Mouse (Mus musculus) CH12.LX (cell line): Measurements from ENCODE around the gene Ftsj3. TPM values are rescaled to one million over a fixed set of nuclear protein-coding genes. Genes with fewer than 3 reads are reported as not detected.

ENCODE experiments used
- DNase-seq: peaks from one replicate; pipeline ENCODE4 v3.0.0-alpha.2; 2013; ENCODE audit errors: extremely low read depth
- H3K27ac ChIP-seq: 2 replicates; pipeline ENCODE4 v1.5.1; 2012; ENCODE audit warnings: low read depth, mild to moderate bottlenecking, control low read depth, moderate library complexity; ENCODE audit not compliant: insufficient read depth
- H3K27me3 ChIP-seq: replicated peaks from 2 replicates; pipeline ENCODE3; 2012; ENCODE audit warnings: inconsistent platforms
- H3K36me3 ChIP-seq, 2 experiments: replicated peaks in 1 of 2; 2 replicates each; pipeline versions ENCODE3 to v1.6.1; 2012; ENCODE audit warnings: inconsistent platforms in 1 of 2, low read length in 1 of 2, mild to moderate bottlenecking in 1 of 2, mixed read lengths in 1 of 2, moderate library complexity in 1 of 2; ENCODE audit not compliant: control insufficient read depth in 1 of 2, insufficient read depth in 1 of 2
- H3K4me1 ChIP-seq, 2 experiments: 2 replicates each; pipeline ENCODE4 v1.6.1; 2012; ENCODE audit warnings: inconsistent platforms in 1 of 2, moderate library complexity in 1 of 2; ENCODE audit not compliant: insufficient read depth in 2 of 2, control insufficient read depth in 1 of 2
- H3K4me2 ChIP-seq: 2 replicates; pipeline ENCODE4 v1.6.1; 2012; ENCODE audit warnings: low read depth, mild to moderate bottlenecking, control low read depth; ENCODE audit not compliant: poor library complexity, insufficient read depth, severe bottlenecking
- H3K4me3 ChIP-seq, 3 experiments: fragments of 150-350 bp in 1 of 3; sonication (generic) in 1 of 3; replicated peaks in 1 of 3; 2 replicates each; pipeline versions ENCODE3 to v1.5.1; 2011 to 2012; ENCODE audit warnings: low read depth in 2 of 3, low read length in 2 of 3, mild to moderate bottlenecking in 2 of 3, moderate library complexity in 2 of 3, control low read depth in 1 of 3, improper control_type of control experiment in 1 of 3, inconsistent platforms in 1 of 3, mixed read lengths in 1 of 3; ENCODE audit not compliant: poor library complexity in 1 of 3
- H3K79me2 ChIP-seq: replicated peaks from 2 replicates; pipeline ENCODE4 v1.6.1; 2012; ENCODE audit warnings: mild to moderate bottlenecking, moderate library complexity; ENCODE audit not compliant: control insufficient read depth, poor library complexity, insufficient read depth, severe bottlenecking; ENCODE audit errors: extremely low read depth
- H3K9ac ChIP-seq: 2 replicates; pipeline ENCODE4 v1.6.1; 2012; ENCODE audit warnings: low read depth, mild to moderate bottlenecking, control low read depth, moderate library complexity; ENCODE audit not compliant: insufficient read depth
- H3K9me3 ChIP-seq: replicated peaks from 2 replicates; pipeline ENCODE3; 2012; ENCODE audit warnings: low read length, inconsistent platforms, mixed read lengths
- BHLHE40 ChIP-seq: IDR thresholded peaks from 2 replicates; pipeline ENCODE4 v1.6.1; 2011; ENCODE audit warnings: mild to moderate bottlenecking, low read depth, low read length, improper control_type of control experiment
- CHD1 ChIP-seq: IDR thresholded peaks from 2 replicates; pipeline ENCODE4 v1.6.1; 2012; ENCODE audit warnings: low read depth, low read length, improper control_type of control experiment, inconsistent platforms
- CTCF ChIP-seq, 2 experiments: IDR thresholded peaks in 1 of 2; conservative IDR thresholded peaks in 1 of 2; 2 replicates each; pipeline ENCODE4 v1.5.1; 2011 to 2012; ENCODE audit warnings: low read depth in 2 of 2, low read length in 2 of 2, improper control_type of control experiment in 1 of 2, inconsistent platforms in 1 of 2, mild to moderate bottlenecking in 1 of 2, moderate library complexity in 1 of 2
- E2F4 ChIP-seq: IDR thresholded peaks from 2 replicates; pipeline ENCODE4 v1.6.1; 2011; ENCODE audit warnings: low read depth, low read length, improper control_type of control experiment; ENCODE audit not compliant: insufficient replicate concordance
- ELF1 ChIP-seq: IDR thresholded peaks from 2 replicates; pipeline ENCODE4 v1.6.1; 2014; ENCODE audit warnings: low read depth, mild to moderate bottlenecking, inconsistent platforms, low read length, improper control_type of control experiment
- EP300 ChIP-seq: IDR thresholded peaks from 2 replicates; pipeline ENCODE4 v1.6.1; 2011; ENCODE audit warnings: low read length, improper control_type of control experiment
- ETS1 ChIP-seq: conservative IDR thresholded peaks from 2 replicates; pipeline ENCODE4 v1.6.1; 2012; ENCODE audit warnings: low read depth, mild to moderate bottlenecking, inconsistent platforms, low read length, improper control_type of control experiment, moderate library complexity
- HCFC1 ChIP-seq: IDR thresholded peaks from 2 replicates; pipeline ENCODE4 v1.6.1; 2012; ENCODE audit warnings: low read depth, mild to moderate bottlenecking, inconsistent platforms, low read length, improper control_type of control experiment
- JUN ChIP-seq: IDR thresholded peaks from 2 replicates; pipeline ENCODE4 v1.6.1; 2011; ENCODE audit warnings: low read depth, mild to moderate bottlenecking, low read length, improper control_type of control experiment, moderate library complexity; ENCODE audit not compliant: insufficient read depth
- JUND ChIP-seq: conservative IDR thresholded peaks from 2 replicates; pipeline ENCODE4 v1.6.1; 2011; ENCODE audit warnings: low read depth, low read length, improper control_type of control experiment
- KAT2A ChIP-seq: IDR thresholded peaks from 2 replicates; pipeline ENCODE4 v1.6.1; 2012; ENCODE audit warnings: low read length, improper control_type of control experiment, inconsistent platforms; ENCODE audit not compliant: insufficient replicate concordance
- MAX ChIP-seq: IDR thresholded peaks from 2 replicates; pipeline ENCODE4 v1.6.1; 2011; ENCODE audit warnings: low read length, improper control_type of control experiment
- MXI1 ChIP-seq: IDR thresholded peaks from 2 replicates; pipeline ENCODE4 v1.6.1; 2011; ENCODE audit warnings: mild to moderate bottlenecking, low read depth, low read length, improper control_type of control experiment
- MYC ChIP-seq: IDR thresholded peaks from 2 replicates; pipeline ENCODE4 v1.6.1; 2011; ENCODE audit warnings: low read depth, mild to moderate bottlenecking, improper control_type of control experiment, low read length
- NRF1 ChIP-seq: IDR thresholded peaks from 2 replicates; pipeline ENCODE4 v1.6.1; 2014; ENCODE audit warnings: low read depth, mild to moderate bottlenecking, inconsistent platforms, low read length, improper control_type of control experiment, moderate library complexity
- PAX5 ChIP-seq: IDR thresholded peaks from 2 replicates; pipeline ENCODE4 v1.6.1; 2012; ENCODE audit warnings: low read length, inconsistent platforms, mixed read lengths
- POLR2A ChIP-seq: IDR thresholded peaks from 2 replicates; pipeline ENCODE4 v1.6.1; 2011; ENCODE audit warnings: low read depth, mild to moderate bottlenecking, improper control_type of control experiment, low read length
- SIN3A ChIP-seq: IDR thresholded peaks from 2 replicates; pipeline ENCODE4 v1.6.1; 2012; ENCODE audit warnings: low read length, improper control_type of control experiment, inconsistent platforms
- TBP ChIP-seq: conservative IDR thresholded peaks from 2 replicates; pipeline ENCODE4 v1.6.1; 2011; ENCODE audit warnings: low read depth, low read length, improper control_type of control experiment
- UBTF ChIP-seq: IDR thresholded peaks from 2 replicates; pipeline ENCODE4 v1.6.1; 2012; ENCODE audit warnings: low read depth, mild to moderate bottlenecking, inconsistent platforms, low read length, improper control_type of control experiment, moderate library complexity
- USF1 ChIP-seq: IDR thresholded peaks from 2 replicates; pipeline ENCODE4 v1.6.1; 2014; ENCODE audit warnings: low read depth, mild to moderate bottlenecking, inconsistent platforms, low read length, improper control_type of control experiment
- USF2 ChIP-seq: conservative IDR thresholded peaks from 2 replicates; pipeline ENCODE4 v1.6.1; 2011; ENCODE audit warnings: low read depth, low read length, improper control_type of control experiment
- ZC3H11A ChIP-seq: IDR thresholded peaks from 2 replicates; pipeline ENCODE4 v1.6.1; 2012; ENCODE audit warnings: low read depth, mild to moderate bottlenecking, inconsistent platforms, low read length, improper control_type of control experiment
- ZKSCAN1 ChIP-seq: IDR thresholded peaks from 2 replicates; pipeline ENCODE4 v1.6.1; 2012; ENCODE audit warnings: low read depth, inconsistent platforms, low read length, improper control_type of control experiment, borderline replicate concordance
- ZMIZ1 ChIP-seq: IDR thresholded peaks from 2 replicates; pipeline ENCODE4 v1.6.1; 2012; ENCODE audit warnings: low read depth, mild to moderate bottlenecking, inconsistent platforms, low read length, improper control_type of control experiment
- dilution Hi-C: fragments of 300-500 bp; cut with MboI; formaldehyde crosslinking; loops from 2 replicates; pipeline ENCODE4 v1.14.3; 2020; ENCODE audit warnings: low sequenced_read_pairs; ENCODE audit not compliant: extremely low pct_unique_long_range_greater_than_20kb, extremely low pct_ligation_motif_present
- in situ Hi-C: fragments of 300-500 bp; cut with MboI; formaldehyde crosslinking; loops from 3 replicates; pipeline ENCODE4 v1.14.3; 2019; ENCODE audit warnings: low sequenced_read_pairs, low pct_ligation_motif_present, low pct_unique_long_range_greater_than_20kb, mixed read lengths
- polyA plus RNA-seq: library from polyadenylated mRNA; unstranded; fragments of >175 nt; gene quantifications from 2 replicates; pipeline ENCODE4 v1.2.1, GENCODE M21; 2012; ENCODE audit warnings: low read depth; ENCODE audit not compliant: insufficient read length
- total RNA-seq, 2 experiments: library from RNA; depleted of rRNA; stranded (reverse); fragments of 300-350 nt in 1 of 2; fragments of >200 nt in 1 of 2; gene quantifications; 2 replicates each; pipeline ENCODE4 v1.2.3; 2012 to 2014

The Ftsj3 gene
- total and polyA plus RNA-seq, 3 experiments, result 178 to 298 (median 215) TPM

DNA sequence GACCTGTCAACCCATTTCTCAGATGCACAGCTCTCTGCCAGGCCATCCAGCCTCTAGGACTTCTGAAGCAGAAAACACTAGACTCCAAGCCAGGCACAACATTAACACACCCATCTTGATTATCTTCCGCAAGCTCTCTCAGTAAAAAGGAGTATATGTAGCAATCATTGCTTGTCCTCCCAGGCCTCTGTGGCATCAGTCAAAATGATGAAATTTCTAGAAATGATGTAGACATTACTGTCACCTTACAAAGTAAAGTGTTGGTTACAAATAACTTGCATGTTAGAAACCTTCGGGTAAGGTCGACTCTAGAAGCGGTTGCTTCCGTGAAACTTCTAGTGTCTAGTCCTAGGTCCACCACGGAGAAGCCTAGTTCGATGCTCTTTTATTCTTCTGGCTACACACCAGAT, 40.4 kb downstream of the Ftsj3 start:
- Histone ChIP-seq H3K4me1 (peaks cover 8 to 53% of the 10 kb centered on the region in 2 experiments), H3K27me3 (no peaks in the 10 kb centered on the region), H3K4me2 (peak overlapping the region; percentile 94), H3K79me2 (peaks cover 74% of the 10 kb centered on the region), H3K27ac (no peak overlapping the region), H3K9me3 (no peaks in the 10 kb centered on the region), H3K9ac (peak overlapping the region; percentile 95), H3K36me3 (peaks cover 24 to 50% of the 10 kb centered on the region in 2 experiments), H3K4me3 (peak overlapping the region; percentile 93 to 97 (median 93))
- TF ChIP-seq CHD1 (peak; percentile 63; the same call in 1 of the 2 replicates), MXI1 (peak; percentile 9; the same call in 1 of the 2 replicates), EP300 (0 out of 2 replicates have a peak, but pooled peaks have one; percentile 27), UBTF (0 out of 2 replicates have a peak, but pooled peaks have one; percentile 32), ELF1 (0 out of 2 replicates have a peak, but pooled peaks have one; percentile 12), ZC3H11A (no peak), BHLHE40 (no peak), TBP (no peak), MAX (0 out of 2 replicates have a peak, but pooled peaks have one; percentile 39), JUN (no peak), SIN3A (0 out of 2 replicates have a peak, but pooled peaks have one; percentile 71)
- in situ Hi-C loops, result no loop called here
- no peak for DNase-seq
- dilution Hi-C loops, result no loop called here

DNA sequence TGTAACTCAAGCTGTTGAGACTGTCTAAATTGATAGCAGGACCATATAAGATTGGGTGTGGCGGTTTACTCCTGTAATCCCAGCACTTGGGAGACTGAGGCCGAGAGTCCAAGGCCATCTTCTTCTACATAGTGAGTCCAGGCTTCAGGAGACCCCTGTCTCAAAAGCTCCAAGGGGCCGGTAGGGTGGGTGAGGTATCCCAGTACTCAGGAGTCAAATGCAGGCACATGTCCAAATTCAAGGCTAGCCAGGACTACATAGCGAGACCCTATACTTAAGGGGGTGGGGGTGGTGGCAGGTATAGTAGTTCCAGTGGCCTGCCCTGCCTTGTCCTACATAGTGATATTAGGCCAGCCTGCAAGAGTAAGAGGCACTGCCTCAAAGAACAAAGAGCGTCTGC, 41.0 kb downstream of the Ftsj3 start:
- H3K9me3 ChIP-seq, result no peaks in the 10 kb centered on the region
- peak overlapping the region; percentile 93 to 97 (median 93) for H3K4me3 ChIP-seq
- TF ChIP-seq E2F4 (no peak), SIN3A (0 out of 2 replicates have a peak, but pooled peaks have one; percentile 2)
- no peaks in the 10 kb centered on the region for H3K27me3 ChIP-seq
- H3K4me2 ChIP-seq, result peak overlapping the region; percentile 94
- dilution Hi-C loops, result no loop called here
- H3K9ac ChIP-seq, result peak overlapping the region; percentile 95
- H3K27ac ChIP-seq, result no peak overlapping the region
- H3K79me2 ChIP-seq, result peaks cover 68% of the 10 kb centered on the region
- in situ Hi-C loops, result no loop called here
- peaks cover 29 to 50% of the 10 kb centered on the region in 2 experiments for H3K36me3 ChIP-seq
- H3K4me1 ChIP-seq, result peaks cover 8 to 47% of the 10 kb centered on the region in 2 experiments
- DNase-seq, result no peak

DNA sequence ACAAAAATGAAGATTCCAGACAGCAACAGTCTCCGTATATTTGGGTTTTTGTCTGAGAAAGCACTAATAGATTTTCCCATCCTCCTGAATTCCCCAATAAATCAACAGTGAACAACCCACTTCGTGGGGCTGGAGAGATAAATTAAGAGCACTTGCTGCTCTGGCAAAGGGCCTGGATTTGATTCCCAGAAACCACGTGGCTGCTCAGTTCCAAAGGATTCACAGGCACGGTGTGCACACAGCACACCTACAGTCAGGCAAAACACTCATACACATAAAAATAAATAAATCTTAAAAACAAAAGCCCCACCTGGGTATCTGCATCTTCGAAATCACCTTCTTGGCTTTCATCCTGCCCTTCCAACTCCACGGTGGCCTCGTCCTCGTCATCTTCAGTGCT, 43.1 kb downstream of the Ftsj3 start:
- peaks cover 47 to 60% of the 10 kb centered on the region in 2 experiments for H3K36me3 ChIP-seq
- dilution Hi-C loops, result no loop called here
- DNase-seq, result no peak

More for the DNA sequence above, 43.1 kb downstream of the Ftsj3 start:
- no peak overlapping the region for H3K4me3 ChIP-seq
- 0 out of 2 replicates have a peak overlapping the region, but pooled peaks have one; percentile 11 for H3K9ac ChIP-seq
- H3K4me2 ChIP-seq, result no peak overlapping the region
- no peak for TF ChIP-seq ZKSCAN1
- TF ChIP-seq USF1, result no peak
- no peak for TF ChIP-seq USF2
- TF ChIP-seq TBP, result no peak
- no peak for TF ChIP-seq POLR2A
- TF ChIP-seq ZMIZ1, result no peak
- no peak for TF ChIP-seq KAT2A
- TF ChIP-seq MYC, result no peak
- TF ChIP-seq HCFC1, result no peak
- no peak for TF ChIP-seq ELF1
- TF ChIP-seq ETS1, result no peak
- TF ChIP-seq PAX5, result no peak
- TF ChIP-seq JUND, result no peak
- no peak for TF ChIP-seq E2F4
- no peak for TF ChIP-seq MXI1
- TF ChIP-seq CTCF (conservative IDR thresholded peaks at IDR 0.05 in 1 of 2, IDR thresholded peaks at IDR 0.05 in 1 of 2; ENCODE audit: low read depth in 2 of 2, low read length in 2 of 2), result no peak
- TF ChIP-seq JUN, result no peak
- TF ChIP-seq NRF1, result no peak
- no peak for TF ChIP-seq EP300
- no peak for TF ChIP-seq CHD1
- in situ Hi-C loops, result no loop called here
- H3K27me3 ChIP-seq, result no peaks in the 10 kb centered on the region
- H3K27ac ChIP-seq, result no peak overlapping the region
- H3K79me2 ChIP-seq, result peaks cover 50% of the 10 kb centered on the region
- H3K4me1 ChIP-seq, result peaks cover 3 to 28% of the 10 kb centered on the region in 2 experiments
- no peaks in the 10 kb centered on the region for H3K9me3 ChIP-seq
